Mouse (Mus musculus): ENCODE results near the gene Mpo. TPM values are rescaled to one million over a fixed set of nuclear protein-coding genes. Genes with fewer than 3 reads are reported as not detected.

The Mpo gene
- total RNA-seq (2023): 1.1 TPM

GRCm38 (mm10) chr11:87793460-87793859, at the start of gene Mpo:
Mpo (plus strand) TSS chr11:87793581.

GRCm38 (mm10) chr11:87760301-87761081, 32.9 kb upstream of the Mpo start, which contains the start of gene Tspoap1:
Tspoap1 (plus strand) TSS chr11:87760541.

GRCm38 (mm10) chr11:87828239-87828900, 35.0 kb downstream of the Mpo start, which contains the start of gene Lpo:
Lpo (minus strand) TSS chr11:87828289.

GRCm38 (mm10) chr11:87852690-87853596, 59.6 kb downstream of the Mpo start, which contains the start of gene Mks1:
Mks1 (plus strand) TSS chr11:87853215.

Other genes starting within 250 kb of the Mpo start
- not detected for gene Gm11492, start 226.9 kb upstream of the Mpo start, total RNA-seq (2023)
- gene Sept4, start 224.7 kb upstream of the Mpo start, total RNA-seq (2023): 4.3 TPM
- 24.1 TPM for gene Mtmr4, start 201.4 kb upstream of the Mpo start, total RNA-seq (2023)
- gene Hsf5, start 176.4 kb upstream of the Mpo start, total RNA-seq (2023): not detected
- gene Rnf43, start 130.9 kb upstream of the Mpo start, total RNA-seq (2023): 5.1 TPM
- 160 TPM for gene Supt4a, start 56.0 kb upstream of the Mpo start, total RNA-seq (2023)
- gene Tspoap1, start 33.0 kb upstream of the Mpo start, total RNA-seq (2023): 5.2 TPM
- gene Lpo, start 34.7 kb downstream of the Mpo start, total RNA-seq (2023): not detected
- 12.7 TPM for gene Mks1, start 59.6 kb downstream of the Mpo start, total RNA-seq (2023)
- gene Epx, start 82.0 kb downstream of the Mpo start, total RNA-seq (2023): not detected
- gene Olfr462, start 98.7 kb downstream of the Mpo start, total RNA-seq (2023): not detected
- gene Olfr463, start 103.8 kb downstream of the Mpo start, total RNA-seq (2023): not detected
- gene Olfr464, start 127.4 kb downstream of the Mpo start, total RNA-seq (2023): not detected
- 25.2 TPM for gene Dynll2, start 194.0 kb downstream of the Mpo start, total RNA-seq (2023)

Measured in CD4-positive naive resting alpha-beta T cell, adult 57 days (primary cell).